Mouse (Mus musculus) C2C12 (cell line): Measurements from ENCODE around the gene Traip.

Source experiments
- CTCF ChIP-seq: IDR thresholded peaks from one replicate; pipeline ENCODE4 v1.5.1; 2011; ENCODE audit not compliant: control insufficient read depth, insufficient read depth, insufficient read length
- MAX ChIP-seq: IDR thresholded peaks from one replicate; pipeline ENCODE4 v1.6.1; 2011; ENCODE audit warnings: mild to moderate bottlenecking, control low read depth

DNA sequence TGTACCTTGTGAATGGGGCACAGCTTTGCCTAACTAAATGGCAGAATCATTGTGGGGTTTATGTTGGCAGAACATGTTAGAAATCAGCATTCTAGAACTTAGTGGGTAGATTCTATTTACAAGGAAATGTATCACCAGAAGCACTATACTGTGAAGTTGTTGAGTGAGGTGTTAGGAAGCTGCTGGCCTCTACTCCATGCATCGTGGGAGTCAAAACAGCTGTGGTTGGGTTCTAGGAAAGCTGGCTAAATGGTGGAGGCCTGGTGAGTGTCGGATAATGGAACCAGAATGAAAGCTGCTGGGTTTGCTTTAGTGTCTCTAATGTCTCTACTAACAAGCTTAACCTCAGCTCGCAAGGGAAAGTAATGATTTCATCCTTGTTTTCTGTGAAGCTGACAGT lies 67.2 kb downstream of the Traip start:
- TF ChIP-seq CTCF, result no peak
- TF ChIP-seq MAX, result no peak
